Mouse (Mus musculus) limb, embryonic 10.5 days (tissue): ENCODE results near the gene Rpain. TPM values are rescaled to one million over a fixed set of nuclear protein-coding genes. Genes with fewer than 3 reads are reported as not detected.
A peak's percentile ranks its signal among the peaks of the same experiment; 100 is the strongest.

ENCODE experiments used
- DNase-seq: peaks from one replicate; pipeline ENCODE4 v3.0.0-alpha.2; 2017; ENCODE audit warnings: low spot score
- H3K27ac ChIP-seq: fragments of 300-500 bp; sonication (generic); 2 replicates; pipeline ENCODE4 v1.5.1; 2016; ENCODE audit warnings: mild to moderate bottlenecking
- H3K27me3 ChIP-seq: fragments of 300-500 bp; sonication (generic); 2 replicates; pipeline ENCODE4 v1.6.1; 2016; ENCODE audit warnings: low read depth, mild to moderate bottlenecking; ENCODE audit not compliant: poor library complexity, severe bottlenecking
- H3K36me3 ChIP-seq: fragments of 300-500 bp; sonication (generic); 2 replicates; pipeline ENCODE4 v1.6.1; 2016; ENCODE audit warnings: mild to moderate bottlenecking, moderate library complexity
- H3K4me1 ChIP-seq: fragments of 300-500 bp; sonication (generic); 2 replicates; pipeline ENCODE4 v1.6.1; 2016
- H3K4me3 ChIP-seq: fragments of 300-500 bp; sonication (generic); 2 replicates; pipeline ENCODE4 v1.5.1; 2016; ENCODE audit warnings: mild to moderate bottlenecking, moderate library complexity
- H3K9me3 ChIP-seq: fragments of 300-500 bp; sonication (generic); replicated peaks from 2 replicates; pipeline ENCODE4 v1.6.1; 2016; ENCODE audit warnings: mild to moderate bottlenecking
- WGBS: fragments of 180-500 bp; shearing (Covaris S2); methylation state at CpG from one replicate; pipeline ENCODE4 v1.1.7; 2016; 5-methylcytosine and 5-hydroxymethylcytosine counted together
- polyA plus RNA-seq: library from polyadenylated mRNA; unstranded; fragments of >200 nt; fragmentation: Nextera tagmentation; extraction: Ambion mirVana; gene quantifications from 2 replicates; pipeline ENCODE4 v1.2.1, GENCODE M21; 2016

Gene Rpain
- polyA plus RNA-seq = 64.6 and 73.2 TPM in 2 replicates

DNA sequence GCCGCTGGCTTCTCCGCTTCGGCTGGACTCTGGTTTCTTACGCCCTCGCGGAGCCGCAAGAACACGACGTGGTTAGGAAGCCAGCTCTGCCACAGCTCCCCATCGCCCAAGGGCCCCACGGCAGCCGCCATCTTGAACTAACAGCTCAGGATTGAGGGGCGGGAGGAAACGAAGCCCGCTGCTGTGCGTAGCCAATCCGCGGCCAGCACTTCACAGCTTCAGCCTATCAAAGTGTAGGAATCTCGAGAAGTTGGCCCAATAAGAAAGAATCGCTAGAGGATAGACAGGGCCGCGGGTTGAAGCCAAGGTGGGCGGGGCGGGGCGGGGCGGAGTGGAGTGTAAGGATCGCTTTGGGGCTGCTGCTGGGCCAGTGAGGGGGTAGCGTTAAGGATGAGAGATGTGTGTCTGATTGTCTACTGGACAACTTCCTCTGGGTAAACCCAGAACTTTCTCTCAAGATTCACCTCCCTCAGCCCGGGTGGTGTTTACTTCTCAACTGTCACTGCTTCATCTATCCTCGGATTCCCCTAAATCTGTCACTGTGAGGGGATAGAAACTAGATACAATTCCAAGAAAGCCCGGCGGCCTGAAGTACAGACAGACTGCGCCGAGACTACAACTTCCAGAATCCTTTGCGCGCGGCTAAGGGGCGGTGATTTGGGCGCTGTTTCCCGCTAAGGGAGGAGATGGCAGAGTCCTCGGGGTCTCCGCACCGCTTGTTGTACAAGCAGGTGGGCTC lies at the start of gene Rpain, which contains the start of gene Nup88:
Rpain (plus strand) TSS at position 393 of the 739 bp plus-strand sequence.
Nup88 (minus strand) TSS at position 153 of the 739 bp plus-strand sequence.
- H3K27ac ChIP-seq = peak within 1 kb of the TSS; percentile 94
- WGBS = under 1% methylated on average over 43 of the region's 43 CpGs
- H3K27me3 ChIP-seq = no peaks in the 10 kb centered on the region
- peaks cover 16% of the 10 kb centered on the region; the same call in 1 of the 2 replicates for H3K4me1 ChIP-seq
- DNase-seq = peak; percentile 93
- H3K4me3 ChIP-seq = peak within 1 kb of the TSS; percentile 91
- no peaks in the 10 kb centered on the region for H3K9me3 ChIP-seq
- peaks cover 54% of the 10 kb centered on the region for H3K36me3 ChIP-seq

DNA sequence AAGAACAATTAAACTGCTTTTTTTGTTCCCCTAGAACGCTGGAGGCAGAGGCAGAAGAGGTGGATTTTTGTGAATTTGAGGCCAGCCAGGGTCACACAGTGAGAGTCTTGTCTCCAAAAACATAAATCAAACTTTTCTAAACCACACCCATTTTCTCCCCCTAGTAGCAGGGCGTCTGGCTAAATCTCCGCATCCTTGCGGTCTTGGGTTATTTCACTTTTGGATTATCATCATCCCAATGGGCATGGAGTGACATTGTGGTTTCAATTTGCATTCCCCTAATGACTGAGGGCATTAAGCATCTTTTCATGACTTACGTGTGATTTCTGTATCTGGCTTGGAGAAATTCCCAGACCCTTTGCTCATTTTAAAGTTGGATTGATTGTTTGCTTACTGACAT lies 38.6 kb upstream of the Rpain start:
- H3K9me3 ChIP-seq = no peaks in the 10 kb centered on the region
- H3K4me3 ChIP-seq = no peak overlapping the region
- 85% methylated on average over 5 of the region's 5 CpGs for WGBS
- no peaks in the 10 kb centered on the region for H3K27me3 ChIP-seq
- H3K27ac ChIP-seq = no peak overlapping the region
- H3K4me1 ChIP-seq = no peaks in the 10 kb centered on the region
- DNase-seq = no peak
- H3K36me3 ChIP-seq = peaks cover 72% of the 10 kb centered on the region

DNA sequence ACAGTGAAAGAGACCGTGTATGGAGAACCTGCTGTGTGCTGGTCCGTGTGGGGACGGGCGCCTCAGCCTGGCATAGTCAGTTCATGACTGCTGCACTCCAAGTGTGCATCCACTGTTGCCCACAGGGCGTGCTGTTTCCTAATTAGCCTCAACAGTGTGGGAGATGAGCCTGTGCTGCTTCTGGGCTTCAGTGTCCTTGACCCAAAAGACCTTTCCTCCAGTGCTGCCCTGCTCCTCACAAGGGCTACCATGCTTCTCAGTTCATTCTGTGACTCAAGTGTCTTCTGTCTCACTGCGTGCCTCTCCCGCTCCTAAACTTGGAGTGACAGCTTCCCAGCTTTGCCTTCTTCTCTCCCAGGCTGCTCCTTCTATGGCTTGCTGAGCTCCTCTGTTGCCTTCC lies 34.7 kb upstream of the Rpain start:
- WGBS = 94% methylated on average over 7 of the region's 7 CpGs
- Histone ChIP-seq H3K4me3 (no peak overlapping the region), H3K27ac (no peak overlapping the region), H3K4me1 (no peaks in the 10 kb centered on the region), H3K36me3 (peaks cover 81% of the 10 kb centered on the region), H3K27me3 (no peaks in the 10 kb centered on the region), H3K9me3 (no peaks in the 10 kb centered on the region)
- DNase-seq = no peak

DNA sequence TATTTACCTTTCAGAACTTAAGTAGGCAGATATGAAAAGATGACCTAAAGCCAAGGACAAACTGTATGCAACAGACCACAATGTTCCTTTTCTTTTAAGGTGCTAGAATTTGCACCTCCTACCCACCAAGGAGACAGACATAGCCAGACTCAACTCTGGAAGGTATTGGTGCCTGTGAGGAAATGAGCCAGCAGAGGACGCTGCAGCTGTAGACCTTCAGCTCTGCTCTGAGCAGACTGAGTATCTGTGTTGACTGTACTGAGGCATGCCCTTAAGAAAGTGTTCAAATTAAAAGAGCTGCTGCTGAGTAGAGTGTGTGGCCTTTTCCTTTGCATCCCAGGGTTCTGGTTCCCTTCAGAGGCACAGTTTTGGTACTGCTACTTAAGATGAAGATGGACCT lies 27.4 kb upstream of the Rpain start:
- no peak overlapping the region for H3K4me3 ChIP-seq
- DNase-seq = no peak
- H3K9me3 ChIP-seq = no peaks in the 10 kb centered on the region
- H3K4me1 ChIP-seq = no peaks in the 10 kb centered on the region
- no peak overlapping the region for H3K27ac ChIP-seq
- H3K27me3 ChIP-seq = no peaks in the 10 kb centered on the region
- WGBS = 84% methylated on average over 1 of the region's 1 CpGs
- H3K36me3 ChIP-seq = peaks cover 99% of the 10 kb centered on the region

DNA sequence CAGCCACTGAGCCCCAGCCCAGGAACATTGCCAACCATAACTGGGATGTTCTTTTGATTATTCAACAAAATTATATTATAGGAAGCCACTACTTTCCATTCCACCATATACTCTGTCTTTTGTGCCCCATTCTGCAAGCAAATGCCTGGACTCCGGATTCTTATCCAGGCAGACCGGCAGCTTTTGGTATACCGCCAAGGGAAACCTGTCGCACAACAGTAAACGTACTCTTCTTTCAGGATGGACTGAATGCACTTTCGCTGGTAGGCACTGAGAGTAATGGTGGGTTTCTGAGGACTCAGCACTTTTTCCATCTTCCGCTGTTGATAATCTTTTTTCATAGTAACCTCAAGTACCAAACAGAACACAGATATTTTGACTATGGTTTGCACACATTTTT lies 26.4 kb upstream of the Rpain start:
- Histone ChIP-seq H3K9me3 (no peaks in the 10 kb centered on the region), H3K27ac (no peak overlapping the region), H3K4me1 (no peaks in the 10 kb centered on the region), H3K36me3 (peaks cover 99% of the 10 kb centered on the region), H3K4me3 (no peak overlapping the region), H3K27me3 (no peaks in the 10 kb centered on the region)
- DNase-seq = no peak
- WGBS = 98% methylated on average over 7 of the region's 7 CpGs

DNA sequence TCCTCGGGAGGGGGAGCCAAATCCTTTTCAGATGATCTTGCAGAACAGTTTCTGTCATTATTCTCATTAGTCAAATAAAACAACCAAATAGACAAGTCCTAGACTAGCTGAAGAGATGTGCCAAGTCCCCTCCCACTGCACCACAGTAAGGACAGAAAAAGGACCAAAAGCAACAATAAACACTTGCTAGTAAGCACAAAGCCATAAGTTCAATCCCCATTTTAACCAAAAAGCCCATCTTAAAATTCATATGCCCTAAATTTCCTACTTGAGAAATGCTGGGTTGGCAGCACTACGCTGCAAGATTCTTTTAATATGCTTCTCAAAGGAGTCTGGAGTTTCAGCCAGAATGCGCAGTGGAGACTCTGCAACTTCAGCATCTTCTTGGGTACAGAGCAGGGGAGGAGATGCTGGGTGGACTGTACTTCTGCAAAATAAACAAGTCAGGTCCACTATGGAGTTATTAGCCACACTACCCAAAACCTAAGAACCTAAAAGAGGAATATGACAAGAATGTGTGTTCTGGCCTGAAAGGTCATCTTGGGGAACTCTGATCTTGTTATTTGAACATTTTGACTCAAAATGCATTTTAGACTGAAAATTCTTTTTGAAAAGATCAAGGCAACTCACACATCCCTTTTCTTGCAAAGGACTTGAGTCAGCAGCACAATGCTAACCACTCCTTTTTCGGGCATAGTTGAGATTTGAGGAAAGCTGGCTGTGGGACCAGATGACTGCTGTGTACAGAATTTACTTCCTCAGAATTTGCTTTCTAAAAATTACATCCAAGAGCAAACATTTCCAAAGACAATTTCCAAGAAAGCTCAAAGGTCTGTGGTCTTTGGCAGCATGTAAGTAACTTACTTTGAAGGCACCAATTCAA lies 24.8 kb upstream of the Rpain start:
- Histone ChIP-seq H3K36me3 (peaks cover 100% of the 10 kb centered on the region), H3K27ac (no peak overlapping the region), H3K4me1 (no peaks in the 10 kb centered on the region), H3K27me3 (no peaks in the 10 kb centered on the region), H3K9me3 (no peaks in the 10 kb centered on the region), H3K4me3 (no peak overlapping the region)
- DNase-seq = no peak
- 91% methylated on average over 4 of the region's 4 CpGs for WGBS

DNA sequence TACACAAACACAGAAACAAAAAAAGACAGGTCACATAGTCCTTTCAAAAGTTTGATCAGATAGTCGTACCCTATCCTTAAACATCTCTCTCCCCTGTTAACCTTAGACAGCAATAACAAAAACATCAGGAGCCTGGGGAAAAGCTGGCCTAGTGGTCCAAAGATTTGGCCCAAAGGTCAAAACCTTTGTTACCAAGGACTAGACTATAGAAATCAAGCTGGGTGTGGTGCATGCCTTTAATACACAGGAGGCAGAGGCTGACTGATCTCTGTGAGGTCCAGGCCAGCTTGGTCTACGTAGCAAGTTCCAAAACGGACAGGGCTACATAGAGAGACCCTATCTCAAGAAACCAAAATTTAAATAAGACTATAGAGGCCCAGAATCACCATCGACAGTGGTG lies 15.3 kb upstream of the Rpain start:
- Histone ChIP-seq H3K27me3 (no peaks in the 10 kb centered on the region), H3K36me3 (peaks cover 99% of the 10 kb centered on the region), H3K4me3 (no peak overlapping the region), H3K4me1 (no peaks in the 10 kb centered on the region), H3K27ac (no peak overlapping the region), H3K9me3 (no peaks in the 10 kb centered on the region)
- 91% methylated on average over 4 of the region's 4 CpGs for WGBS
- DNase-seq = no peak

DNA sequence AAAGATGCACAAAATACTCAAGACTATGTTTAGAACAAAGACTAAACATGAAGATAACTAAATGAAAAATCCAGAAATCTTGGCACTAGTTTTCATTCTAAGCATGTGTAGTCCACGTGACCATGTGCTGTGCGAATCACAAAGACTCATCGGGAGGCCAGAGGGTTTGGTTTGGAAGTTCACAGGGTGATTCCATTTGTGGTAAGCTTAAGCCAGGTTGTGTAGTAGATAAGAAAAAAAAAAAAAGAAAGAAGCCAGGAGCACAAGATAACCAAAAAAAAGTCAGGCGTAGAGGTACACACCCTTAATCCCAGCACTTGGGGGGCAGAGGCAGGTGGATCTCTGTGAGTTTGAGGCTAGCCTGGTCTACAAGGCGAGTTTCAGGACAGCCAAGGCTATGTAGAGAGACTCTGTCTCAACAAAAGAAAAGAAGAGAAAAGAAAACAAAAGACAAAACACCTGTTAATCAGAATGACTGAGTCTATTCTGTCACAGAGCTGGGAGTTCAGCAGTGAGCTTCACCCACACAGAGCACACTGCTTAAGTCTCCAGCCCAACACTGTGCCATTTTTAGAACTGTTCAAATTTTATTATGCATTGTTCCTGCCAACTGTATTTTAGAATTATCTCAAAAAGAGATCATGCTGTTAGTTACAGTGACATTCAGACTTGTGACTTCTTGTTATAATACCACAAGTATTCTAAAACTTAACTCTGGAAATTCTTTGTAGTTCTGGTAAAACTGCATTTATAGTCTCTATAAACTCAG lies 9.0 kb upstream of the Rpain start:
- no peak for DNase-seq
- Histone ChIP-seq H3K9me3 (no peaks in the 10 kb centered on the region), H3K27ac (no peak overlapping the region), H3K27me3 (no peaks in the 10 kb centered on the region), H3K4me3 (no peak overlapping the region), H3K4me1 (no peaks in the 10 kb centered on the region), H3K36me3 (peaks cover 99% of the 10 kb centered on the region)
- WGBS = 94% methylated on average over 5 of the region's 5 CpGs

DNA sequence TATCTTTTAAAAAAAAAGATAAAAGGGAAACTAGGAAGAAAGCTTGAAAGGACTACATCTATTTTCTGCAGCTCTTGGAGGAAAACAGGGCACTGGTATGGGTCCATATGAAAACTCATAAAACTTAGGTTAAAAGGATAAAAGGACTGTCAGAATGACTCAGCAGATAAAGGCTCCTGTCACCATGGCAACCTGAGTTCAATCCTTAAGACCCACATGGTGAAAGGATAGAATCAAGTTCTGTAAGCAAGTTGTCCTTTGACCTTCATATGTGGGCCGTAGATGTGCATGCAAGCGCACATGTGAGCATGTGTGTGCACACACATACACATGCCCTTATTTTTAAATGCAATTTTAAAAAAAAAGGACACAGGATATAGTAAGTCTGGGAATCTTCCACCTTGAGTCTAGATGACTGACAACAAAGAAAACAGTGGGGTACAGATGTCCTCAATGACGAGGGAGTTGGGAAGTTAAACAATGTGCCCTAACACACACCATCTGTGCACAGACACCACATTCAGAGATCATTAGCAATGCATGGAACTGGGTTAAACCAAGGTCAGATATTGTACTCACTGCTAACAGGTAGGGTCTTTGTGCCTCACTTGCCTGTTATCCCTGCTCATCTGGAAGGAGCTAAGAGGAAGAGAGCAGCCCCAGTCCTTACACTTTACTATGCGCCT lies 5.6 kb upstream of the Rpain start:
- H3K36me3 ChIP-seq = peaks cover 79% of the 10 kb centered on the region
- H3K9me3 ChIP-seq = no peaks in the 10 kb centered on the region
- no peak for DNase-seq
- no peak overlapping the region for H3K27ac ChIP-seq
- no peaks in the 10 kb centered on the region for H3K27me3 ChIP-seq
- H3K4me1 ChIP-seq = peaks cover 9% of the 10 kb centered on the region; the same call in 1 of the 2 replicates
- no peak overlapping the region for H3K4me3 ChIP-seq
- 90% methylated on average over 4 of the region's 4 CpGs for WGBS

DNA sequence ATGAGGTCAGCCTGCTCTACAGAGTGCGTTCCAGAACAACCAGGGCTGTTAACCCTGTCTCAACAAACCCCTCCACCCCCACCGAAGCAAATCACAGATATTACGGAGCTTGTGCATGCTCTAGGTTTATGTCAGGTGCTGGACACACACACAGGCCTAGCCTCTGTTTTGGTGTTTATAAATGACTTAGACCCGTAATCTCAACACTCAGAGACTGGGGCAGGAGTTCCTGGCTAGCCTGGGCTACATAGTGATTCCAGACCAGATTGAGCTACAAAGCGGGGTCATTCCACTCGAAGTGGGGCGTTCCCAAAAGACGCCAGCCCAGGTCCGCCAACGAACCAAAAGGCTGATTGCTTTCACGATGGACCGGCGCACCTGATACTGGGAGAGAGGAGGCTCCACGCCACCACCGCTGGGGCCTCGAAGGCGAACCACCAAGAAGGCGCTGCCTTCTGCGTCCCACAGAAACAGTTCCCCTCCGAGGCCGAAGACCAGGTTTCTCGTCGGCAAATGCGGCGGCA lies 680 bp upstream of the Rpain start:
- peaks cover 16% of the 10 kb centered on the region; the same call in 1 of the 2 replicates for H3K4me1 ChIP-seq
- WGBS = under 1% methylated on average over 25 of the region's 25 CpGs
- peaks cover 54% of the 10 kb centered on the region for H3K36me3 ChIP-seq
- H3K9me3 ChIP-seq = no peaks in the 10 kb centered on the region
- H3K27me3 ChIP-seq = no peaks in the 10 kb centered on the region
- peak overlapping the region; percentile 94 for H3K27ac ChIP-seq
- peak overlapping the region; percentile 91 for H3K4me3 ChIP-seq
- no peak for DNase-seq

DNA sequence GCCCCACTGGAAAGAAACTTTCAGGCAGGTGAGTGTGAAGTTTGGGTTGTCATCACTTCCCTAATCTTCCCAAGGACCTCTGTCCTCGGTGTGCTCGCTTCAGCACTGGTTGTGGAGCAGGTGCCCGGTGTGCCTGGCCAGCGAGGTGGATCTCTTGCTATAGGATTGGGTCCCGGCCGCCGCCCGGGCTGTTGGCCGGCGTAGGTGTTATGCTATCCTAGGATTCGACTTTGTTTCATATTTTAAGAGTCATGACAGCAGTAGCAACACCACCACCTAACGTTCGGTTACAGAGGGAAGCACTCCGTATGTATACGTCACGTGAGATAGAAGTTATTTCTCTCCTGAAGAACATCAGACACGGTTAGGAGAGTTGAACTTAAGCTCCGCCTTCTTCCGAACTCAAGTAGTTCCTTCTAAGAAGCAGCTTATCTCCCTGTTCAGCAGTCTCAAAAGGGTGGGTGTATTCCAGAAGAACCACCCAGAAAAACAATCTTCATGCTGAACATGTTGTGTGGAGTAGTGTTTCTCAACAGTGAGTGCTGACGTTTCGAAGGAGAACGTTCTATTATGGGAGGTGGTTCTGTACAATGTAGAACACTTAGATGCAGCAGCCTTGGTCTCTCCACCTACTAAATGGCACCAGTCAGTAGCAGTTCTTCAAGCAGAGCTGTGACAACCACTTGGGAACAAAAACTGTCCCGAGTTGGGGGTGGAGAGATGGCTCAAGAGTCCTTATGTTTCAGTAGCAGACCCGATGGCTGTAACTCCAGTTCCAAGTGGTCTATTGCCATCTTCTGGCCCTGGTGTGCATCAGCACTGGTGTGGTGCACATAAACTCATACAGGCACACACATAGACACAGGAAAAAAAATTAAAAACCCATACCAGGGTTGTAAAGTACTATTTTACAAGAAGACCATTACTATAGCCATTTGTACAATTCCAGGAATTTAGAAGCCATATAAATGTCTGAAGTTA lies 837 bp downstream of the Rpain start:
- H3K27me3 ChIP-seq = no peaks in the 10 kb centered on the region
- peak overlapping the region; percentile 94 for H3K27ac ChIP-seq
- no peaks in the 10 kb centered on the region for H3K9me3 ChIP-seq
- peaks cover 16% of the 10 kb centered on the region; the same call in 1 of the 2 replicates for H3K4me1 ChIP-seq
- H3K4me3 ChIP-seq = peak overlapping the region; percentile 91
- whole genome bisulfite sequencing = 20% methylated on average over 24 of the region's 24 CpGs
- no peak for DNase-seq
- peaks cover 54% of the 10 kb centered on the region for H3K36me3 ChIP-seq
